Mouse (Mus musculus) neural tube, embryonic 15.5 days (tissue): ENCODE results near the gene Dok1. TPM values are rescaled to one million over a fixed set of nuclear protein-coding genes. Genes with fewer than 3 reads are reported as not detected.

Experiments
- ATAC-seq: fragments of 200-750 bp; cut with Nextera tagmentation; 2 replicates; pipeline ENCODE4 v1.8.0; 2017; ENCODE audit warnings: mild to moderate bottlenecking, moderate TSS enrichment, moderate library complexity; ENCODE audit not compliant: low FRiP score
- H3K27ac ChIP-seq: fragments of 300-500 bp; sonication (generic); replicated peaks from 2 replicates; pipeline ENCODE4 v1.5.1; 2015; ENCODE audit warnings: mild to moderate bottlenecking, inconsistent platforms
- H3K27me3 ChIP-seq: fragments of 300-500 bp; sonication (generic); replicated peaks from 2 replicates; pipeline ENCODE4 v1.6.1; 2015; ENCODE audit warnings: inconsistent platforms
- H3K36me3 ChIP-seq: fragments of 300-500 bp; sonication (generic); 2 replicates; pipeline ENCODE4 v1.6.1; 2015; ENCODE audit warnings: inconsistent platforms
- H3K4me1 ChIP-seq: fragments of 300-500 bp; sonication (generic); 2 replicates; pipeline ENCODE4 v1.6.1; 2015; ENCODE audit warnings: inconsistent platforms
- H3K4me2 ChIP-seq: fragments of 300-500 bp; sonication (generic); 2 replicates; pipeline ENCODE4 v1.6.1; 2015; ENCODE audit warnings: inconsistent platforms, mild to moderate bottlenecking, moderate library complexity
- H3K4me3 ChIP-seq: fragments of 300-500 bp; sonication (generic); replicated peaks from 2 replicates; pipeline ENCODE4 v1.5.1; 2015; ENCODE audit warnings: mild to moderate bottlenecking, inconsistent platforms
- H3K9ac ChIP-seq: fragments of 300-500 bp; sonication (generic); replicated peaks from 2 replicates; pipeline ENCODE4 v1.6.1; 2015; ENCODE audit warnings: mild to moderate bottlenecking, inconsistent platforms
- H3K9me3 ChIP-seq: fragments of 300-500 bp; sonication (generic); replicated peaks from 2 replicates; pipeline ENCODE4 v1.6.1; 2016; ENCODE audit warnings: inconsistent platforms
- WGBS: fragments of 180-500 bp; shearing (Covaris S2); methylation state at CpG from one replicate; pipeline ENCODE4 v1.1.7; 2015; ENCODE audit warnings: mixed read lengths; 5-methylcytosine and 5-hydroxymethylcytosine counted together
- polyA plus RNA-seq: library from polyadenylated mRNA; unstranded; fragments of >200 nt; fragmentation: Nextera tagmentation; extraction: Ambion mirVana; gene quantifications from 2 replicates; pipeline ENCODE4 v1.2.1, GENCODE M21; 2015

Dok1 gene
- polyA plus RNA-seq, 1 experiment from 2014 or later: 2.4 TPM

DNA sequence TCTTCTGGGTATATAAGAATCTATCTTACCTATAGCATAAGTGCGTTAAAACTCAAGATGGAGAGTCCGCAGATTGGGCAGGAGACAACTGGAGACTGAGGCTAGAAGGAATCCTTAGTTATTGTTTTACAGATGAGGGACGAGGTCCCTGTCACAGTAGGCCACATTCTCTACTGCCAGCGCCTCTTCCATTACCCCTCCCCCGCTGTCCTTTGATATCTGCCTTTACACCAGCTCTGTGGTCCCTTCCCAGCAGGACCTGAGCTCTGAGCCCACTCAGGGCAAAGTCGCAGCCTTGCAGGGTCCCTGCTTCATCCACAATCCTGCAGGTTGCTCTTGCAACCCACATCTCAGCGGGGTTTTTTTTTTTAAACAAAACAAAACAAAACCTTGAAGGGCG is 35.0 kb upstream of the Dok1 start:
- Histone ChIP-seq H3K4me3 (no peak overlapping the region), H3K9ac (no peak overlapping the region), H3K4me1 (peaks cover 24% of the 10 kb centered on the region), H3K27me3 (peaks cover 94% of the 10 kb centered on the region), H3K36me3 (no peaks in the 10 kb centered on the region), H3K27ac (no peak overlapping the region), H3K9me3 (no peaks in the 10 kb centered on the region), H3K4me2 (no peak overlapping the region; the same call in 1 of the 2 replicates)
- WGBS: 4% methylated on average over 8 of the region's 8 CpGs
- ATAC-seq: no peak

DNA sequence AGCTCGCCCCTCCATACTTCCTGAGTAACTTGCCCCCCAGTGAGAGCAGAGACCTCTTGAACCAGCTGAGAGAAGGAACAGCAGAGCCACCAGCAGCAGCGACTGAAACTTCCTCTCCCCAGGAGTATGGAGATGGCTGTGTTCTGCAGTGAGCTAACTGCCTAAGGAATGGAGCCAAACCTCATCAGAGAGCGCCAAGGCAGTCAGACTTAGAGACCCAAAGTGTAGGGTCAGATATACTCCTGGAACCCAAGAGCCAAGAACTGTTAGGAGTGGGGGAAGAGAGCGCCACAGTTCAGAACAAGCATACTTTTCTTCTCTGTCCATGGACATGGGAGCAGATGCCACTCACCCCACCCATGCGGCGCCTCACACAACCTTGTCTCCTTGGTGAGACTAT is 33.2 kb upstream of the Dok1 start:
- Histone ChIP-seq H3K4me3 (no peak overlapping the region), H3K27me3 (peaks cover 94% of the 10 kb centered on the region), H3K9me3 (no peaks in the 10 kb centered on the region), H3K36me3 (no peaks in the 10 kb centered on the region), H3K9ac (no peak overlapping the region), H3K4me1 (peaks cover 24% of the 10 kb centered on the region), H3K27ac (no peak overlapping the region), H3K4me2 (no peak overlapping the region)
- ATAC-seq: no peak
- 43% methylated on average over 6 of the region's 6 CpGs for WGBS

DNA sequence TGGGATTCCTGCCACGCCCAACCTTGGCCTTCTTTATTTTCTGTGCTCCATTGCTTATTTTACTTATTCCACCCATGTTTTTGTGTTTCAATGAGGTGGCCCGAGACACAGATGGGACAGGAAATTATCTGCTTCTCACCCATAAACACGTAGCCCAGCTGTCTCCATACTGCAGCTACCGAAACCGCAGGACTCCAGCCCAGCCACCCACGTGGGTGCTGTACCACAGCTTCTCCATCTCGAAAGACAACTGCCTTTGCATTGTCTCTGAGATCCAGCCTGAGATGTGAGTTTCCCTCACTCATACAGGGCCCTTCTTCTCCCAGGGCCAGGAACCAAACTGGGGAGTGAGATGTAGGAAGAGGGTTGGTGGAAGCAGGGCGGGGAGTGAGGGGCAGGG is 32.7 kb upstream of the Dok1 start:
- Histone ChIP-seq H3K36me3 (no peaks in the 10 kb centered on the region), H3K27ac (no peak overlapping the region), H3K27me3 (peaks cover 94% of the 10 kb centered on the region), H3K9ac (no peak overlapping the region), H3K4me1 (peaks cover 20% of the 10 kb centered on the region), H3K4me3 (no peak overlapping the region), H3K9me3 (no peaks in the 10 kb centered on the region), H3K4me2 (no peak overlapping the region)
- no peak for ATAC-seq
- 45% methylated on average over 8 of the region's 8 CpGs for WGBS

DNA sequence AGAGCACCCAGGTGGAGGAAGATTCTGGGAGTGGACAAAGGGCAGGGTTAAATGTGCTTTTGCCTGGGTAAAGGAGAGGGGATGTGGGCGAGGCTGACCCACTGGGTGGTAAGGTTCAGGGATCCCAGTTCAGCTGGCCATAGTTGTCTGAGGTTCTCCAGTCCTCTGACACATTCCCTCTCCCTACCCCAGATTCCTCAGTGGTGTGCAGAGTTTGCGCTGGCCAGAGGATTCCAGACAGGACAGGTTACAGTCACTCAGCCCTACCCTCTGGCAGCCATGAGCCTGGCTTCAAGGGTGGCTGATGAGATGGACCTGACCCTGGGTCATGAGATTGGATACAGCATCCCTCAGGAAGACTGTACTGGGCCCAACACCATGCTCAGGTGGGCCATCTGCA is 25.5 kb upstream of the Dok1 start:
- H3K4me3 ChIP-seq: no peak overlapping the region
- no peak overlapping the region for H3K9ac ChIP-seq
- WGBS: 85% methylated on average over 2 of the region's 2 CpGs

DNA sequence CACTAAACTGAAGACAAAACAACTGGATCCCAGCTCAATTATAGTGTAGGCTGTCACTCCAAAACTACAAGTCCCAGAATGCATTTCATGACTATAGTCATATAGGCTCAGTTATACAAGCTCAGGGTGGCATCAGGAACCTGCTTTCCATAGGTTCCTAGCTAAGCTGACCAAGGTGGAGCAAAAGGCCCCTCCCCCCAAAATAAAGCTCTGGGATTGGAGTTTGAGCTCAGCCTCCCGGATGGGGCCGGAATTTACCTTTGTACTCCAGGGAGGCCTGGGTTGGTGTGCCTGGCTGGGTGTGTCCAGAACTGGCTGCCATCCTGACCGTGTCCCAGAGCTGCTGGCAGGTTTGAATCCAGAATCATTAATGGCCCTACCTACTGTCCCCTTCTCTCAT is 24.5 kb upstream of the Dok1 start, which contains the start of gene Dqx1:
Gene Dqx1 (plus strand): TSS at position 55 of the 400 bp plus-strand sequence.
- Histone ChIP-seq H3K27ac (no peak within 1 kb of the TSS), H3K4me2 (no peak within 1 kb of the TSS), H3K9me3 (no peaks in the 10 kb centered on the region), H3K36me3 (peaks cover 19% of the 10 kb centered on the region), H3K4me3 (no peak within 1 kb of the TSS), H3K9ac (no peak within 1 kb of the TSS), H3K4me1 (peaks cover 23% of the 10 kb centered on the region), H3K27me3 (peaks cover 27% of the 10 kb centered on the region)
- 64% methylated on average over 3 of the region's 3 CpGs for WGBS
- no peak for ATAC-seq

More for the DNA sequence above, 25.5 kb upstream of the Dok1 start:
- H3K4me1 ChIP-seq: peaks cover 15% of the 10 kb centered on the region
- no peaks in the 10 kb centered on the region for H3K9me3 ChIP-seq
- H3K27ac ChIP-seq: no peak overlapping the region
- no peak for ATAC-seq
- H3K36me3 ChIP-seq: peaks cover 19% of the 10 kb centered on the region
- peaks cover 36% of the 10 kb centered on the region for H3K27me3 ChIP-seq
- H3K4me2 ChIP-seq: no peak overlapping the region

DNA sequence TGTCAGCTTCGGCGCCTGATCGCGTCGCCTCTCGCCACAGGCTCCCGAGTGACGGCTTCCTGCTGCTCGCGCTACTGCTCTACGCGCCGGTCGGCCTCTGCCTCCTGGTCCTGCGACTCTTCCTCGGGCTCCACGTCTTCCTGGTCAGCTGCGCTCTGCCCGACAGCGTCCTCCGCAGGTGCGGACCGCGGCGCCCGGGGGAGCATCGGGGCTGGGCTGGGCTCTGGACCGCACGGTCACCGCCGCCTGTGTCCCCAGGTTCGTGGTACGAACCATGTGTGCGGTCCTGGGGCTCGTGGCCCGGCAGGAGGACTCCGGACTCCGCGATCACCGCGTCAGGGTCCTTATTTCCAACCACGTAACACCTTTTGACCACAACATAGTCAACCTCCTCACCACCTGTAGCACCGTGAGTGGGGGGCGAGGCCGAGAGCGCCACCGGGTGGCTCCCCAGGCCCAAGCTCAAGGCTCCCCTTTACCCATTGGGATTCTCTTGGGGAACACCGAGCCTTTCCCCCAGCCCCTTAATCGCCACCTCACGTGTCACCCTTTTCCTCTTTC is 21.7 kb upstream of the Dok1 start, which contains the start of gene Htra2:
Gene Htra2 (minus strand): TSS at position 403 of the 561 bp plus-strand sequence.
- Histone ChIP-seq H3K36me3 (peaks cover 29% of the 10 kb centered on the region), H3K4me1 (peaks cover 29% of the 10 kb centered on the region), H3K4me3 (peak within 1 kb of the TSS; percentile 67), H3K4me2 (peak within 1 kb of the TSS; percentile 90), H3K27me3 (no peaks in the 10 kb centered on the region), H3K9ac (peak within 1 kb of the TSS; percentile 76), H3K9me3 (no peaks in the 10 kb centered on the region), H3K27ac (peak within 1 kb of the TSS; percentile 85)
- WGBS: under 1% methylated on average over 45 of the region's 50 CpGs
- ATAC-seq: peak; percentile 45

DNA sequence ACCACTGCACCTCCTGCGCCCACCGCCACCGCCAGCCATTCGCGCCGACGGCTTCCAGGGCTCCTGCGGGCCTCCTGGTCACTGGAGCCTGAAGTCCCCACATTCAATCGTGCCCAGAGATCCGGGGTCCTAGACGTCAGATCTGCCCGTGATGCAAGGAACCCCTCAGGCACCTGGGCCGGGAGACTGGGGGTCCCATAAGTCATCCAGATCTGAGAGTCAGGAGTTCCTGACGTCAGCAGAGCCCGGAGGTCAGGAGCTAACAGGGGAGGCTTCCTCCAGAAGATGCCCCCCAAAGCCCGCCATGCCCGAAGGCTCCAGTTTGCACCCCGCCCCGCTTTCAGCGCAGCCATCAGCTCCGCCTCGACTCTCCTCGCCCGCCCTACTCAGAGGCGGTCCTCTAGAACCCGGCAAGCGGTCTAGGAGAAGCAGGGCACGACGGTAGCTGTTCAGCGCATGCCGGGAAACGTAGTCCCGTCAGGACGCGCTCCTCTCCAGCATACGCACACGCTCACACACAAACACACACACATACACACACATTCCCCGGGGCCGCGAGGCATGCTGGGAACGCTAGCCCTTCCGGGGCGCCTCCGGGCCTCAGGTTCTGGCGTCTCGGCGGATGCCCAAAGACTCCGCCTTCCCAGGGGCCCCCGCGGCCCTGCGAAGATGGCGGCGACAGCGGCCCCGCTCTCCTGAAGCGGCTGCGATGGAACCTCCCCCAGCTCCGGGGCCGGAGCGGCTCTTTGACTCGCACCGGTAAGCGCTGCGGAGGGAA is 21.0 kb upstream of the Dok1 start, which contains the start of gene Aup1:
Gene Aup1 (plus strand): TSS at position 448 of the 778 bp plus-strand sequence.
- Histone ChIP-seq H3K9ac (peak within 1 kb of the TSS; percentile 76), H3K4me3 (peak within 1 kb of the TSS; percentile 67), H3K36me3 (peaks cover 29% of the 10 kb centered on the region), H3K27ac (peak within 1 kb of the TSS; percentile 85), H3K9me3 (no peaks in the 10 kb centered on the region), H3K4me1 (peaks cover 29% of the 10 kb centered on the region), H3K4me2 (peak within 1 kb of the TSS; percentile 90), H3K27me3 (no peaks in the 10 kb centered on the region)
- ATAC-seq: peak; percentile 97
- under 1% methylated on average over 64 of the region's 64 CpGs for WGBS

DNA sequence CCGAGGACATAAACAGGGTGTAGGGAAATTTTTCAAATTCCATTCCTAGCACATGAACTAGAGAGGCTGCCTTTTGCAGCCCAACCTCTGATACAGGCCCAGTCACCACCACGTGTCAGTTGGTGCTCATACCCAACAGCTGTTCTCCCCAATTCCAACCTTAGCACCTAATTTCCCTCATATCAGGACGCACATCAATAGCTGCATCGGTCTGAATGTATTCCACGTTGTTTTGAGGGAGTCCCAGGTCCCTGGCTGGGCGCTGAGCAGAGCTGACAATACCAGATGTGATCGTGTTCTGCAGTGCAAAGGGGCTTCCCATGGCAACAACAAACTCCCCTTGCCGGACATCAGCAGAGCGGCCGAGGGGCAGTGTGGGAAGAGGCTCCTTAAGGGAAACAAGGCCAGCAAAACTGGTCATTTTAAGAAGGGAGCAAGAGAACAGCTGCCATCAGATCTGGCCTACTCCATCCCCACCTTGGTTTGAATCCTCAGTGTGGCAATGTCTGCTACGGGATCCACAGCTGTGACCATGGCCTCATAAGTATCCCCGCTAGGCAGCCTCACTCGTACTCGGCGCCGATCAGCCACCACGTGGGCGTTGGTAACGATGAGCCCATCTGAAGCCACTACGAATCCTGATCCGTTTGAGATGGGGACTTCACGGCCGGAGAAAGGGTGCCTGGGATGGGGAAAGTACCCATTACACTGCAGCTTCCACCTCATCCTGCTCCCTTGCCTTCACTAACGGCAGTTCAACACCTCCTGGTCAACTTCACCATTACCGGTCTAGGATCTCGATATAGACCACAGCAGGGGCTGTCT is 20.1 kb upstream of the Dok1 start:
- no peaks in the 10 kb centered on the region for H3K27me3 ChIP-seq
- peak overlapping the region; percentile 90 for H3K4me2 ChIP-seq
- peak overlapping the region; percentile 76 for H3K9ac ChIP-seq
- H3K4me1 ChIP-seq: peaks cover 29% of the 10 kb centered on the region
- H3K9me3 ChIP-seq: no peaks in the 10 kb centered on the region
- H3K27ac ChIP-seq: peak overlapping the region; percentile 85
- 2% methylated on average over 26 of the region's 26 CpGs for WGBS
- peaks cover 29% of the 10 kb centered on the region for H3K36me3 ChIP-seq
- H3K4me3 ChIP-seq: peak overlapping the region; percentile 67
- ATAC-seq: peak; percentile 8; the same call in 1 of the 2 replicates

DNA sequence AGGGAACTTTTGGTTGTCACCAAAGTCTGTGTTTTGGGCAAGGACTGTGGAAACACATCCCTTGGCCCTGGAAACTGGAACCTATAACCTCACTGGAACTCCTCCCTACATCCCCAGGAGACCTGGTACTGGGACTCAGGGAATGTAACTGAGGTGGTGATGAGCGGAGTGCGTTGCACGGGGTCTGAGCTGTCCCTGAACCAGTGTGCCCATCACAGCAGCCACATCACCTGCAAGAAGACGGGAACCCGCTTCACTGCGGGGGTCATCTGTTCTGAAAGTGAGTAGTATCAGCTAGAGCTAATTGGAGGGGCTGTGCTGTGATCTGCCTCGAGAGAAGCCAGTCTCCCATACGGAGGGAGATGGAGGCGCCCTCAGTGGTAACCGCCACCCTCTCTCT is 16.1 kb upstream of the Dok1 start:
- Histone ChIP-seq H3K4me2 (no peak overlapping the region), H3K9ac (no peak overlapping the region), H3K36me3 (peaks cover 10% of the 10 kb centered on the region), H3K9me3 (no peaks in the 10 kb centered on the region), H3K4me3 (no peak overlapping the region), H3K27ac (no peak overlapping the region), H3K4me1 (peaks cover 14% of the 10 kb centered on the region), H3K27me3 (no peaks in the 10 kb centered on the region)
- no peak for ATAC-seq
- WGBS: 69% methylated on average over 10 of the region's 10 CpGs

DNA sequence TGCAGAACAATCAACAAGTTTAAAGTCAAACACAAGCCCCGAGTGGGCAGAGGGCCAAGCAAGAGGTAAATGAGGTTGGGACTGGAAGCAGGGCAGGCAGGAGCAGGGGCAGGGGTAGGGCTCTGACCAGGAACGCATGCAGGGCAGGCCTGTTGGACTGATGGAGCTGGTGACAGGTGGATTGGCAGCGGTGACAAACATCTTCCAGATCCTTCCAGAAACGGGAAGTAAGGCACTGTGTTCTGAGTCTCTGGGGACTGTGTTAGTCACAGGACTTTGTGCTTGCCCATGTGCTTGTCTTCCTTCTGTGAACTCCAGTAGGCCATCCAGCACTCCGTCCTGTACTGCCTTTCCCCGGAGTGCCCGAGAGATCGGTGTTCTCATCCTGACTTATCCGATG is 11.5 kb upstream of the Dok1 start:
- Histone ChIP-seq H3K27me3 (no peaks in the 10 kb centered on the region), H3K36me3 (no peaks in the 10 kb centered on the region), H3K9ac (no peak overlapping the region), H3K27ac (no peak overlapping the region), H3K4me3 (no peak overlapping the region), H3K9me3 (no peaks in the 10 kb centered on the region), H3K4me2 (no peak overlapping the region), H3K4me1 (no peaks in the 10 kb centered on the region)
- WGBS: 79% methylated on average over 9 of the region's 9 CpGs
- no peak for ATAC-seq

DNA sequence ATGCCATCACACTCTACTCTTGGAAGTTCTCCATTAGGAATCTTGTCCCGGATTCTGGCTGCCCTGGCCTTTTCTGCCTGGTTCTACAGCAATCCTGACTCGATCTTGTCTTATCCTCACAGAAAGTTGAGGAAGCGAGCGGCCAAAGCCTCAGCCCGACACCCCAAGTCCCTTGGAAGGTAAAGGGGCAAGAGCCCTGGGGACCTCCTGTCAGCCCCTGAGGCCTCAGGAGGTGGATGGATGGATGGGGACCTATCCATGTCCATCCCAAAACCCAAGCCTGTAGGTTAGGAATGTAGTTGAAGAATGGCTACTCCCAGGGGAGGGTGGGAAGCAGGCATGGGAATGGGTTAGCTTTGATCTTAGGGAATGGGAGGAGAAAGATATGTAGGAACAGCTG is 10.7 kb upstream of the Dok1 start:
- Histone ChIP-seq H3K9ac (no peak overlapping the region), H3K4me1 (no peaks in the 10 kb centered on the region), H3K27me3 (no peaks in the 10 kb centered on the region), H3K9me3 (no peaks in the 10 kb centered on the region), H3K4me2 (no peak overlapping the region), H3K4me3 (no peak overlapping the region), H3K36me3 (no peaks in the 10 kb centered on the region), H3K27ac (no peak overlapping the region)
- ATAC-seq: no peak
- 91% methylated on average over 5 of the region's 5 CpGs for WGBS
